Mouse (Mus musculus): Measurements from ENCODE around the gene Rprd1b.

Rprd1b gene

DNA sequence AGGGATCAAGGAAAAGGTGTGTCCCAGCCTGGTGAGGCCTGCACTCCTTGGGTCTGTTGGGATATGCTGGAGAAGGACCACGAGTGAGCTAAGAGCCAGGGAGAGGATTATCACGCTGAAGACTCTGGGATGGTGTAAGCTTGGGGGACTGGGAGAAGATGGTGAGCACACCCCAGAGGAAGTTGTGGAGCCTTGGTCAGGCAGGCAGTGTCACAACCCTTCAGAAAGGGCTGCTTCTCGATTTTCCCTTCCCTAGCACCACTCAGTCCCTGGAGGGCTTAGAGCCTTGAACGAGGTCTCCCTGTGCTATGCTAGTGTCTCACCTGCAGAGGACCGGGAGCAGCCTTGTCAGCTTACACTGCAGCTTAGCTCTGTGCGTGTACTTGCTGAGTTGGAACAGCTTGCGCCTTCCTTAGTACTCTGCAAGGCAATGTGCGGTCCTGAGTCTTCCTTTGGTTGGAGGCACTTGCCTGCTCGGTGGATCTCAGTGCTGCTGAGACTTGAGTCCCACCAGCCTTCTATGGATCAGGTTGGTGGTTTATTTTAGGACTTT is 51.6 kb downstream of the Rprd1b start:
- DNase-seq (ENCODE audit: low read depth, low spot score): peak; percentile 55

DNA sequence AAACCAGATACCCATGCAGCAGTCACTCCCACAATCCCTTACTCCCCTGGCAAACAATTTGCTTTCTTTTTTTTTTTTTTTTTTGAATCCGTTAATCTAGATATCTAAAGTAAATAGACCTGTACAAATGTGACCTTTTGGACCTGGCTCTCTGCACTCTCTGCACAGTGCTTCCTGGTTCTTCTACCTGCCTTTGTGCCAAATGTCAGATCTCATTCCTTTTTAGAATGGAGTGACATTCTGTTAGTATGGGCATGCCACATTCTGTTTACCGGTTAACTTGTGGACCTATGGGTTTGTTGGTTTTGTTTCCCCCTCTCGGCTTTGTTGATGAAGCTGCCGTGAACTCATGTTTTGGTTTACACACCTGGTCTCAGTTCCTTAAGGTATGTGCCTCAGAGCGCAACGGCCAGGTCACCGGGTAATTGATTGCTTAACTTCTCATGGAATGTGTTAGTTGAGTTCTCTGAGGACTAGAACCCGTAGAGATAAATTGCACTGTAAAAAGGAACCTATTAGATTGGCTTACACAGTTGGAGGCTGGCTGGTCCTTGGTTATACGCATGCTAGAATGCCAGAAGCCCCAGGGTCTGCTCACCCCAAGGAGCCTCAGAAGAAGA is 52.4 kb downstream of the Rprd1b start:
- no peak for DNase-seq (ENCODE audit: low read depth, low spot score)

DNA sequence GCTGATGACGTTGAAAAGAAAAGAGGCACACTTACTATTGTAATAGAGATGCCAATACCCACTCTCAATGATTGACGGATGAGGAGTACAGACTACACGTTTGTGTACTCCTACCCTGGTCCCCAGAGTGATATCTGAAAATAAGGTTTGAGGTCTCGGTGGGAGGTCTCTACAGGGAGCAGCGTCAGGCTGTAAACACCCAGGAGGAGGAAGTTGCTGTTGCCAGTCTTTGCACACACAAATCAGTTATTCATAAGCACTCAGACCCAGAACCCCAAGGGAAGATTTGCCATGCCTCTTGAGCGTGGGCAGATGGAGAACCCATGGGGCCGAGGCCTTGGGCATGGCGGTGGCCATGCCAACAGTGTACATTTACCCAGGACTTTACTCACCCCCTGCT is 56.2 kb downstream of the Rprd1b start:
- no peak for DNase-seq (ENCODE audit: low read depth, low spot score)

- DNase-seq (ENCODE audit: low read depth, low spot score): no peak
These were observed 61.8 kb downstream of the Rprd1b start for GRCm38 (mm10) chr2:158090096-158090495.

GRCm38 (mm10) chr2:158093345-158093744 is 65.0 kb downstream of the Rprd1b start:
- DNase-seq (ENCODE audit: low read depth, low spot score): no peak

GRCm38 (mm10) chr2:158094300-158094699 is 66.0 kb downstream of the Rprd1b start:
- DNase-seq (ENCODE audit: low read depth, low spot score): no peak

DNA sequence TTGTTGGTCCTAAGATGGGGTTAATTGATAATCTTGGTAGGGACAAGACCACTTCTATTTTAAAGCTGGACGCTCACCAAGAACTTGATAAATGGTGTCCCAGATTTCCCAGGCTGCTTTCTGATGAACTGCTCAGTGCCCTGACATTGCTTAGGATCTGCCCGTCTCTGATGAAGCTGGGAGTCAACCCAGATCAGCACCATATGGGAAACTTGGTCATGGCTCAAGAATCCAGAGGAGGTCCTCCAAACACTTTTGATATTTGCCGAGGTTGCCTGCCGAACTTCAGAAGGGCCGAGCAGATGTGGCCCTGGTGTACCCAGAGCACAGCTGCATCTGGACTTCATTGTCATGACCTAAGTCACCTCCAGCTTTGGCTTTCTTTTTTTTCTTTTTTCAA is 66.5 kb downstream of the Rprd1b start:
- DNase-seq (ENCODE audit: low read depth, low spot score): no peak

- DNase-seq (ENCODE audit: low read depth, low spot score): no peak
These were observed 68.8 kb downstream of the Rprd1b start for GRCm38 (mm10) chr2:158097071-158097470.

- no peak for DNase-seq (ENCODE audit: low read depth, low spot score)
These were observed 70.4 kb downstream of the Rprd1b start for GRCm38 (mm10) chr2:158098730-158099129.

DNA sequence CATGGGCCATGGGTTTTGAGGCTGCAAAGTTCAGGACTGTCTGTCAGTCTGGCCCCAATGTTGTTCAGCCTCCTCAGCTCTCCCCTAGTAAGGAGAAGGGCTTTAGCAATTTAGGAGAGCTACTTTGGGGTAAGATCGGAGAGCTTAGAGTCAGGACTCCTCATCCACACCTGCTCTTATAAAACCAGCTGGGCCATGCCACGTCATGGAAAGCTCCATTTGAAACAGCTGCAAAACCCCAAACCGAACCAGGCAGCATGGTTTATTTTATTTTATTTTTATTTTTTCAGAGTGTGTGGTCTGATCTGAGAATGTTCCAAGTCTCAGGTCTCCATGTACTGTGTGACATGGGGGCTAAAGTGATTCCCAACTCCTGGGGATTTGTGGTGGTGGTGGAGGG is 71.2 kb downstream of the Rprd1b start:
- DNase-seq (ENCODE audit: low read depth, low spot score): no peak

- DNase-seq (ENCODE audit: low read depth, low spot score): no peak
These were observed 73.5 kb downstream of the Rprd1b start for GRCm38 (mm10) chr2:158101768-158102167.

DNA sequence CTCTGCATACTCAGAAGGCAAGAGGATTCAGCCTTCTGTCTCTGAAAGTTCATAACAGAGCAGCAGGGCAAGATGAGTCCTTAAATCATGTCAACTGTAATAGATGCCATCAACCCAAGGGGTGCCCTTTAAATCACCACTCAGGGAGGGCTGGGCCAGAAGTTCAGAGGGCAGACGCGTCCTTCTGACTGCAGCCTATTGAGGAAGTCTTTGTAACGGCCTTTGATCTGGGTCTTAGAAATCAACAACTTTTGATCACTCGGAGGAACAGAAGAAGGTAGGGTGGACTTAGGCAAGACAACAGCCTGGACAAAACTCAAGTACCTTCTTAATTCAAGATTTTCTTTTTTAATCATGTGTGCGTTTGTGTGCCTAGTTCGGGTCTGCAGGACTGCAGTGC is 76.7 kb downstream of the Rprd1b start:
- no peak for DNase-seq (ENCODE audit: low read depth, low spot score)

GRCm38 (mm10) chr2:158105605-158106004 is 77.3 kb downstream of the Rprd1b start:
- no peak for DNase-seq (ENCODE audit: low read depth, low spot score)

DNA sequence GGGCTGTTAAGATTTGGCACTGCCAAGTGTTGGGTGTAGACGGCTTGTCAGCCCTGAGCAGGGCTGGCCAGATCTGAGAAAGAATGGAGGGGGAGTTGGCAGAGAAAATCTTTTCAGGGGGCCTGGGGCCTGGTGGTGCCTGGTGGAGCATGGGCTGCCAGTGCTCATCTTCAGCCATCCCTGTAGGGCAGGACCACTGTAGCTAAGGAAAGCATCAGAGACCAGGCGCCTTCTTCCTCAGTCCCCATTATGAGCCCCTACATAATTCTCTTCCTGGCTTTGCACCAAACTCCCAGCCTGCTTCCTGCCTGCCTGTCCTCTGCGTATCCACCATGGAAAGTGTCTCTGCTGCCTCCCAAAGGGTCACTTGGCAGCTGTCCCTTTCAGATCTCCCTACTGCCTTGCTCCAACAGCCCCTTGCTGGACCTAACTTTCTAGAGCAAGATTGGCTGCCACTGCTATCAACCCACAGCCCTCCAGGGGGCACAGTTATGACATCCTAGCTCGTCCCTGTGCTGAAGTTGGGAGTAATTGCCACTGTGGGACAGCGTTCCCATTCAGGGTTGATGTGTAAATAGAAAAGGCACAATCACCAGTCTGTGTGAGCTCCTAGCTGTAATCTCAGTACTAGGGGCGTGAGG is 78.8 kb downstream of the Rprd1b start:
- peak; percentile 46 for DNase-seq (ENCODE audit: low read depth, low spot score)

DNA sequence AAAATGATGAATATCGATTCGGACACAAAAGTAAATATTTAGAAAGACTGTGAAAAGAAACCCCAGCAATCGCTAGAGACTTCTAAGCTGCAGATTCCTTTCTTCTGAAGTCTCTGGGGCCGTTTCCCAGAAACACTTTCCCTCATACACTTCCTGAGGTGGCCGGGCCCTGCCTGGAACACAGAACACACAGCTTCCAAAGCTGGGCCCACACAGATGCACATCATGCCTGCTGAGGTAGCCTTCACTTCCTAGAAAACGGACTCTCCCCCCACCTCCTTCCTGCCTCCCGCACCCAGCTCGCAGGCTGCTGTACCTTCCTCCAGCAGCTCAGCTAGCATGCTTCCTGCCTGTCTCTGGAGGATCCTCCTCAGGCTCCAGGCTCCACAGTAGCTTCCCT is 81.2 kb downstream of the Rprd1b start:
- DNase-seq (ENCODE audit: low read depth, low spot score): no peak

DNA sequence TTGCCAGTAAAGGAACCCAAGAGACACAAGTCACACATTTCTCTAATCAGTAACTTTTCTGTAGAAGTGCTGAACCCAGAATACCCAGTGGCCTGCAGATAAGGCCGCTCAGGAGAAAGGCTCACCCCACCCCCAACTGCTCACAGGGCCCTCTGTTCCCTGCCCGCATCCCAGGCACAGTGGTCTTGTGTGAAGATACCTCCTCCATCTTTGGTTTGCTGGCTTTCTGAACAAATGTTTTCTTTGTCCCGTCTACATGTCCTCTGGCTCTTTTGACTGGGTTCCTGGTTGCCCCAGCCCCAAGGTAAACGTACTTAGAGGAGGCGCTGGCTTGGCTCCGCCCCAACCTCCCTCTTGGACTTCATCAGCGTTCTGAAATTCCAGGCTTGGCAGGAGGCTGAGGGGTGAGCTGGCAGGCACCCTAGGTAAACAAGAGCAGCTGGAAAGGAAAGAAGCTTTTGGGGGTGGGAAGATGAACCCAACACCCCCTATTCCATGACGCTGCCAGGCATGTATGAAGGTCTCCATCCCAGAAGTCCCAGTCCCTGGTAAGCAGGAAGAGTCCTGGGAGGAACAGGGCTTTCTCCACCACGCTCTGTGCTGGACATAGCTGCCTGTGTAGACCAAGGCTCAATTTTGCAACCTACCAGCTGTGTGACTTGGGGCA is 85.4 kb downstream of the Rprd1b start:
- DNase-seq (ENCODE audit: low read depth, low spot score): no peak

- no peak for DNase-seq (ENCODE audit: low read depth, low spot score)
These were observed 86.6 kb downstream of the Rprd1b start for GRCm38 (mm10) chr2:158114931-158115330.

DNA sequence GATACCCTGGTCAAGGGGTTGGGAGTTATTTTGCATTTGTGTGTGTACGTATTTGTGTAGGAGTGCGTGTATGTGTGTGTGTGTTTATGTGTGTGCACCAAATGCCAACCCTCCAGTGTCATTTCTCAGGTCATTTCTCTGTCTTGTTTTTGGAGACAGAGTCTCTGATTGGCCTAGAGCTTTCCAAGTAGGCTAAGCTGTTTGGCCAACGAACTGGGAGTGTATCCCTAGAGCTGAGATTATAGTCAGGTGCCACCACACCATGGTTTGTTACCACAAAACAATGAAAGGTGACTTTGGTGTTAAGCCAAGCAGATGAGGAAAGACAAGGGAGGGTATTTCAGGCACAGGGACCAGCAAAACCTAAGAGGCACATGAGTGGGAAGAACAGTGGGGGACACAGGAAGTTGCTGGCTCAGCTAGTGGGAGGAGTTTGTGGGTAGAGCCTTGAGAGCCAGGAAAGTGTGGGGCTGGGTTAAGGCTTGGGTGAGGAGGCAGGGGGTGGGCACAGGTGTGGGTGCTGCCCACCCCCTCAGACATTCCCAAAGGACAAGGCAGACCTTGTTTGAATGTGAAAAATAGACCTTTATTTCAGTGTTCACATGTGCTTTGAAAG is 87.6 kb downstream of the Rprd1b start:
- DNase-seq (ENCODE audit: low read depth, low spot score): no peak

GRCm38 (mm10) chr2:158116653-158117052 is 88.4 kb downstream of the Rprd1b start:
- peak; percentile 36 for DNase-seq (ENCODE audit: low read depth, low spot score)

GRCm38 (mm10) chr2:158119145-158119544 is 90.8 kb downstream of the Rprd1b start:
- DNase-seq (ENCODE audit: low read depth, low spot score): no peak

GRCm38 (mm10) chr2:158120211-158120610 is 91.9 kb downstream of the Rprd1b start:
- no peak for DNase-seq (ENCODE audit: low read depth, low spot score)

- no peak for DNase-seq (ENCODE audit: low read depth, low spot score)
These were observed 92.6 kb downstream of the Rprd1b start for GRCm38 (mm10) chr2:158120868-158121267.

Measured in ZHBTc4 (cell line).